Mouse (Mus musculus): Measurements from ENCODE around the gene Cpsf3.

- TF ChIP-seq HCFC1 (IDR thresholded peaks at IDR 0.05; ENCODE audit: borderline replicate concordance, insufficient read depth, low read length) (no peak), CHD2 (IDR thresholded peaks at IDR 0.05; ENCODE audit: low read depth, low read length) (no peak), ZNF384 (IDR thresholded peaks at IDR 0.05; ENCODE audit: low read depth, low read length) (no peak), MAFK (IDR thresholded peaks at IDR 0.05; ENCODE audit: insufficient read depth, low read depth, low read length) (no peak)
These were observed 21.5 kb downstream of the Cpsf3 start for GRCm38 (mm10) chr12:21306721-21307120.
